Mouse (Mus musculus) CD4-positive, CD25-positive, alpha-beta regulatory T cell, adult 4 months (primary cell): ENCODE results near the gene Aff3. TPM values are rescaled to one million over a fixed set of nuclear protein-coding genes. Genes with fewer than 3 reads are reported as not detected.

ENCODE experiments used
- ATAC-seq: one replicate; pipeline ENCODE4 v1.8.0; 2017
- polyA plus RNA-seq, 2 experiments: library from polyadenylated mRNA; unstranded; fragments of 100-300 nt; shearing (Covaris generic); gene quantifications; one replicate each; pipeline ENCODE4 v1.2.1; 2017

Aff3 gene
- polyA plus RNA-seq, 2 experiments from 2014 or later = 11.9 to 15.1 TPM

GRCm38 (mm10) chr1:38487884-38488283, 176.9 kb downstream of the Aff3 start:
- no peak for ATAC-seq

- no peak for ATAC-seq
Observed at GRCm38 (mm10) chr1:38483191-38483590, 181.6 kb downstream of the Aff3 start.

- no peak for ATAC-seq
Observed at GRCm38 (mm10) chr1:38478246-38478743, 186.5 kb downstream of the Aff3 start.

- no peak for ATAC-seq
Observed at GRCm38 (mm10) chr1:38470817-38471216, 193.9 kb downstream of the Aff3 start.

- no peak for ATAC-seq
Observed at GRCm38 (mm10) chr1:38470166-38470565, 194.6 kb downstream of the Aff3 start.

GRCm38 (mm10) chr1:38467305-38468083, 197.3 kb downstream of the Aff3 start:
- no peak for ATAC-seq

GRCm38 (mm10) chr1:38456719-38457269, 208.0 kb downstream of the Aff3 start:
- ATAC-seq = no peak

- ATAC-seq = no peak
Observed at GRCm38 (mm10) chr1:38454921-38455320, 209.8 kb downstream of the Aff3 start.

- ATAC-seq = no peak
Observed at GRCm38 (mm10) chr1:38451367-38451766, 213.4 kb downstream of the Aff3 start.

- ATAC-seq = no peak
Observed at GRCm38 (mm10) chr1:38450677-38451076, 214.1 kb downstream of the Aff3 start.

- ATAC-seq = no peak
Observed at GRCm38 (mm10) chr1:38449816-38450478, 214.8 kb downstream of the Aff3 start.

- no peak for ATAC-seq
Observed at GRCm38 (mm10) chr1:38448854-38449253, 215.9 kb downstream of the Aff3 start.

GRCm38 (mm10) chr1:38447581-38447980, 217.2 kb downstream of the Aff3 start:
- no peak for ATAC-seq

- no peak for ATAC-seq
Observed at GRCm38 (mm10) chr1:38446152-38446820, 218.5 kb downstream of the Aff3 start.

GRCm38 (mm10) chr1:38442887-38443286, 221.9 kb downstream of the Aff3 start:
- ATAC-seq = no peak

- no peak for ATAC-seq
Observed at GRCm38 (mm10) chr1:38442479-38442878, 222.3 kb downstream of the Aff3 start.

GRCm38 (mm10) chr1:38441800-38442199, 223.0 kb downstream of the Aff3 start:
- no peak for ATAC-seq

- ATAC-seq = no peak
Observed at GRCm38 (mm10) chr1:38440471-38440815, 224.3 kb downstream of the Aff3 start.

- ATAC-seq = no peak
Observed at GRCm38 (mm10) chr1:38439751-38440470, 224.8 kb downstream of the Aff3 start.

GRCm38 (mm10) chr1:38438447-38438846, 226.3 kb downstream of the Aff3 start:
- ATAC-seq = no peak

GRCm38 (mm10) chr1:38437671-38438070, 227.1 kb downstream of the Aff3 start:
- no peak for ATAC-seq
